Mouse (Mus musculus) liver, embryonic 15.5 days (tissue): ENCODE measurements around the gene Barx2. TPM values are rescaled to one million over a fixed set of nuclear protein-coding genes. Genes with fewer than 3 reads are reported as not detected.

ENCODE experiments used
- ATAC-seq: fragments of 200-750 bp; cut with Nextera tagmentation; 2 replicates; pipeline ENCODE4 v1.8.0; 2017; ENCODE audit warnings: moderate number of reproducible peaks, mild to moderate bottlenecking, moderate library complexity; ENCODE audit not compliant: insufficient read depth
- H3K27ac ChIP-seq: fragments of 300-500 bp; sonication (generic); replicated peaks from 2 replicates; pipeline ENCODE4 v1.5.1; 2015; ENCODE audit warnings: mild to moderate bottlenecking, inconsistent platforms
- H3K27me3 ChIP-seq: fragments of 300-500 bp; sonication (generic); 2 replicates; pipeline ENCODE4 v1.6.1; 2015; ENCODE audit warnings: mild to moderate bottlenecking, inconsistent platforms
- H3K36me3 ChIP-seq: fragments of 300-500 bp; sonication (generic); replicated peaks from 2 replicates; pipeline ENCODE4 v1.6.1; 2015; ENCODE audit warnings: moderate library complexity, mild to moderate bottlenecking, inconsistent platforms
- H3K4me1 ChIP-seq: fragments of 300-500 bp; sonication (generic); replicated peaks from 2 replicates; pipeline ENCODE4 v1.6.1; 2015; ENCODE audit warnings: inconsistent platforms
- H3K4me2 ChIP-seq: fragments of 300-500 bp; sonication (generic); 2 replicates; pipeline ENCODE4 v1.6.1; 2015; ENCODE audit warnings: moderate library complexity, mild to moderate bottlenecking, inconsistent platforms
- H3K4me3 ChIP-seq: fragments of 300-500 bp; sonication (generic); replicated peaks from 2 replicates; pipeline ENCODE4 v1.5.1; 2015; ENCODE audit warnings: mild to moderate bottlenecking, inconsistent platforms
- H3K9ac ChIP-seq: fragments of 300-500 bp; sonication (generic); 2 replicates; pipeline ENCODE4 v1.6.1; 2015; ENCODE audit warnings: moderate library complexity, mild to moderate bottlenecking, inconsistent platforms
- H3K9me3 ChIP-seq: fragments of 300-500 bp; sonication (generic); replicated peaks from 2 replicates; pipeline ENCODE4 v1.6.1; 2016; ENCODE audit warnings: inconsistent platforms
- WGBS: fragments of 180-500 bp; shearing (Covaris S2); methylation state at CpG from one replicate; pipeline ENCODE4 v1.1.7; 2015; ENCODE audit warnings: mixed read lengths; ENCODE audit not compliant: insufficient replicate concordance; 5-methylcytosine and 5-hydroxymethylcytosine counted together
- polyA plus RNA-seq: library from polyadenylated mRNA; unstranded; fragments of >200 nt; fragmentation: Nextera tagmentation; extraction: Ambion mirVana; gene quantifications from 2 replicates; pipeline ENCODE4 v1.2.1, GENCODE M21; 2015

Barx2 gene
- polyA plus RNA-seq, 1 experiment from 2014 or later, result not detected

- Histone ChIP-seq H3K4me1 (no peaks in the 10 kb centered on the region), H3K4me2 (peak overlapping the region; percentile 33; the same call in 1 of the 2 replicates), H3K27ac (no peak overlapping the region), H3K9me3 (no peaks in the 10 kb centered on the region), H3K27me3 (no peaks in the 10 kb centered on the region), H3K36me3 (no peaks in the 10 kb centered on the region), H3K9ac (no peak overlapping the region), H3K4me3 (no peak overlapping the region)
- no peak for ATAC-seq
- 14% methylated on average over 22 of the region's 22 CpGs for WGBS
These were observed 12.8 kb upstream of the Barx2 start for GRCm38 (mm10) chr9:31925830-31926624.

GRCm38 (mm10) chr9:31923529-31923928, 10.3 kb upstream of the Barx2 start:
- Histone ChIP-seq H3K27ac (no peak overlapping the region), H3K27me3 (peaks cover 15% of the 10 kb centered on the region), H3K36me3 (no peaks in the 10 kb centered on the region), H3K4me1 (no peaks in the 10 kb centered on the region), H3K9ac (no peak overlapping the region), H3K4me2 (no peak overlapping the region), H3K4me3 (no peak overlapping the region), H3K9me3 (no peaks in the 10 kb centered on the region)
- 57% methylated on average over 7 of the region's 7 CpGs for WGBS
- ATAC-seq, result no peak

- Histone ChIP-seq H3K27me3 (peaks cover 49% of the 10 kb centered on the region), H3K4me1 (no peaks in the 10 kb centered on the region), H3K9me3 (no peaks in the 10 kb centered on the region), H3K9ac (no peak overlapping the region), H3K4me2 (no peak overlapping the region), H3K4me3 (no peak overlapping the region), H3K36me3 (no peaks in the 10 kb centered on the region), H3K27ac (no peak overlapping the region)
- 18% methylated on average over 1 of the region's 1 CpGs for WGBS
- ATAC-seq, result no peak
These were observed 6.5 kb upstream of the Barx2 start for GRCm38 (mm10) chr9:31919802-31920201.

- Histone ChIP-seq H3K4me2 (no peak overlapping the region), H3K27ac (no peak overlapping the region), H3K9me3 (no peaks in the 10 kb centered on the region), H3K4me1 (peaks cover 7% of the 10 kb centered on the region; the same call in 1 of the 2 replicates), H3K27me3 (peaks cover 83% of the 10 kb centered on the region), H3K9ac (no peak overlapping the region), H3K36me3 (no peaks in the 10 kb centered on the region), H3K4me3 (no peak overlapping the region)
- whole genome bisulfite sequencing, result 10% methylated on average over 9 of the region's 9 CpGs
- no peak for ATAC-seq
These were observed 3.2 kb upstream of the Barx2 start for GRCm38 (mm10) chr9:31916421-31916820.

DNA sequence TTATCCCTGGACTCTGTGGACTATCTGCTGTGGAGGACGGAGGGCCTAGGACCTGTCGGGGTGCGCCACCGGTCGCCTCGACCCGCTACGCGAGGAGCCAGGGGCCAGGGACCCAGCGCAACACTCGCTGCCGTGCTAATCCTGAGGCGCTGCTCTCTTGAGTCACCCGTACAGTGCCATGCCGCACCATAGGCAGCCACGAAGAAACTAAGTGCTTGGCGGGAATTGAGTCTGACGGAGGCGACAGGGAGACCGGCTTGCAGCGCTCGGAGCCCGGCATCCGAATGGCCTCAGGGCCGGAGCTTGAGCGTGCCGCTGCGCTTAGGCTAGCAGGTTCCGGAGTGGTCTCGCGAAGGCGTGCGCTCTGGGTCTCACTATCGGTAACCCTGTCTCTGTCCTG, 1.6 kb upstream of the Barx2 start:
- H3K4me1 ChIP-seq, result peaks cover 7% of the 10 kb centered on the region; the same call in 1 of the 2 replicates
- H3K4me2 ChIP-seq, result no peak overlapping the region
- peaks cover 94% of the 10 kb centered on the region for H3K27me3 ChIP-seq
- H3K9ac ChIP-seq, result no peak overlapping the region
- no peaks in the 10 kb centered on the region for H3K9me3 ChIP-seq
- H3K36me3 ChIP-seq, result no peaks in the 10 kb centered on the region
- no peak for ATAC-seq
- H3K4me3 ChIP-seq, result no peak overlapping the region
- no peak overlapping the region for H3K27ac ChIP-seq
- WGBS, result 4% methylated on average over 34 of the region's 34 CpGs

DNA sequence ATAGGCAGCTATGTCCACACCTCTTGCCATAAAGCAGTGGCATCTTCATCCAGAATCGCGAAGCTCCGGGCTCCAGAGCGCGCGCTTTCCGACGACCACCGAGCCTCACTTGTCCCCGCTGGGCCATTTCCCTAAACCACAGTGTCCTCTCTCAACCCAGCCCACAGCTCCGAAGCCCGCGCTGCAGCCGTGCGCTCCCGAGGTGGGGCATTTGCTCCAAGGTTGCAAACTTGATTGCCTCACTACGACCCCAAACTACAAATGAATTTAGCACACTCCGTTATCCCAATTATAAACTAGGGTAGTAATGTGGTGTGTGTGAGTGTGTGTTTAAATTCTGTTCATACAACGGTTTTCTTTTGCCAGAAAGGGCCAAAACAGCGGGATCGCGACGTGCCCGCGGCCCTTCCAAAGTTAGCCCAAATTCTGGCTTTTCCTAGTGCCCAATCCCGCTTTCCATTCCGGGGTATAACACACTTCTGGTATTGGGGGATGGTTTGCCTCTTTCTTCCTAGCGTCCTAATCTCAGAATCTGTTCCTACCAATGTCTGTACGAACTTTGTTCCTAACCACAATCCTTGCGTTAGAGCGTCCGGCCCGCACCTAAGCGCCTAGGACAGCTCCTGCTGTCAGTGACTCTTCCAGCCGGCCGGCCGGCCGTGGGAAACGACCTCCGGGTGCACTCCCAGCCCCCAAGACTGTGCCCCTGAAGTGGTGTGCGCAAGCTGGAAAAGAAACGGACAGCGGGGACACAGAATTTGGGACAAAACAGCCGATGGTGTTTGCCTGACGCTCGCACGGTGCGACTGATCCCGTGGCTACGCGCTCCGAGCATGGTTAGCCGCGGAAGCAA, 703 bp upstream of the Barx2 start:
- Histone ChIP-seq H3K4me1 (peaks cover 7% of the 10 kb centered on the region; the same call in 1 of the 2 replicates), H3K27me3 (peaks cover 88% of the 10 kb centered on the region), H3K27ac (no peak overlapping the region), H3K4me3 (peak overlapping the region; percentile 31), H3K9me3 (no peaks in the 10 kb centered on the region), H3K4me2 (peak overlapping the region; percentile 52), H3K9ac (no peak overlapping the region), H3K36me3 (no peaks in the 10 kb centered on the region)
- ATAC-seq, result no peak
- 1% methylated on average over 54 of the region's 54 CpGs for WGBS

DNA sequence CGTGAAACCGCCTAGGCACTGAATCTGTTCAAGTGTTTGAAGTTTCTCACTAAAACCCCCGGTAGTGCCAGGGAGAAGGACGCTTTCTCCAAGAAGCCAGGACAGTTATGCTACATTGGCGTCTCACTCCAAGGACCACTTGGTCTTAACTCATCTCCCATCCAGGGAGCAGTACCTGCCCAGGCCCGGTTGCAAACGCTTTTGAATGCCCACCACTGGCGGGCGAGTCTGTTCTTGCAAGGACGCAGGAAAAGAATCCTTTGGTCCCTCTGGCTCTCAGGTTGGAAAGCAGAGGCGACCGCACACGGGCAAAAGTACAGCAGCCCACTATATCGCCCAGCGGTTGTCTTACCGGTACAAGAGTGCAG, 725 bp downstream of the Barx2 start:
- no peak overlapping the region for H3K9ac ChIP-seq
- WGBS, result 4% methylated on average over 16 of the region's 16 CpGs
- H3K27ac ChIP-seq, result no peak overlapping the region
- H3K27me3 ChIP-seq, result peaks cover 84% of the 10 kb centered on the region
- peaks cover 7% of the 10 kb centered on the region; the same call in 1 of the 2 replicates for H3K4me1 ChIP-seq
- no peaks in the 10 kb centered on the region for H3K36me3 ChIP-seq
- H3K4me2 ChIP-seq, result no peak overlapping the region
- H3K4me3 ChIP-seq, result no peak overlapping the region
- ATAC-seq, result no peak
- no peaks in the 10 kb centered on the region for H3K9me3 ChIP-seq

DNA sequence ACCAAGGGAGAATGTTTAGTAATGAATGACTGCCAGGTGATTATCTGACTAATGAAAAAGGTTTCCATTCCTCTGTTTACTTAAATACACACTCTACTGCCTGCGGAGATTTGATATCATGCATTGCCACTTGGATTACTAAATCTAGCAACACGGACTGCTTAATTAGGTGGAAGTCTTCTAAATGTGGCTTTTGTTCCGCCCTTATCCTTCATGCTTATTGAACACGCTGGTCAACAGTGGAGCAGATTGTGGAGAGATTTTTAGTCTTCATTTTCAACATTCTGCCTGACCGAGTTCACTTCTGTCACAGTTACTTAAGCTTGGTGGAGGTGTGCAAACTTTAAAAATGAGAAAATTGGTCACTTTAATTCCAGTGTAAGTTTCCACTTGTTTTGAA, 3.0 kb downstream of the Barx2 start:
- Histone ChIP-seq H3K4me1 (peaks cover 7% of the 10 kb centered on the region; the same call in 1 of the 2 replicates), H3K36me3 (no peaks in the 10 kb centered on the region), H3K4me3 (no peak overlapping the region), H3K27ac (no peak overlapping the region), H3K9ac (no peak overlapping the region), H3K27me3 (peaks cover 62% of the 10 kb centered on the region), H3K9me3 (no peaks in the 10 kb centered on the region), H3K4me2 (no peak overlapping the region)
- ATAC-seq, result no peak
- 45% methylated on average over 5 of the region's 5 CpGs for WGBS

DNA sequence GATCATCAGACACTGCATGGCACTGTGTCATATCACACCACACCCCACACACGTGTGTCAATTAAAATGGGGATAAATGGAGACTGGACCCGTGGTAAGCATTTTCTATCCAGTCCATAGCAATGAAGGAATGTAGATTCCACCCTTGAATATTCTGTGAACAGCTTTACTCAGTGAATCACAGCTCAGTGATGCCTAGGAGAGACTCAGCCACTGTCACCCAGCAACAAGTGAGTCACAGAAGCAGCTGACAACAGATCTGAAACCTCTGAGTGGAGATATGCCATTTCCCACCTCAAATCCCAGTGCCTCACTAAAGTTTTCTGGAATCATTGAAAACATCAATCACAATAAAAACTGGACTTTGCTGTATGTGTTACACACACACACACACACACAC, 11.5 kb downstream of the Barx2 start:
- WGBS, result 49% methylated on average over 2 of the region's 2 CpGs
- Histone ChIP-seq H3K36me3 (no peaks in the 10 kb centered on the region), H3K27me3 (no peaks in the 10 kb centered on the region; the same call in 1 of the 2 replicates), H3K4me3 (no peak overlapping the region), H3K4me2 (no peak overlapping the region), H3K9me3 (no peaks in the 10 kb centered on the region), H3K4me1 (no peaks in the 10 kb centered on the region), H3K27ac (no peak overlapping the region), H3K9ac (no peak overlapping the region)
- no peak for ATAC-seq

DNA sequence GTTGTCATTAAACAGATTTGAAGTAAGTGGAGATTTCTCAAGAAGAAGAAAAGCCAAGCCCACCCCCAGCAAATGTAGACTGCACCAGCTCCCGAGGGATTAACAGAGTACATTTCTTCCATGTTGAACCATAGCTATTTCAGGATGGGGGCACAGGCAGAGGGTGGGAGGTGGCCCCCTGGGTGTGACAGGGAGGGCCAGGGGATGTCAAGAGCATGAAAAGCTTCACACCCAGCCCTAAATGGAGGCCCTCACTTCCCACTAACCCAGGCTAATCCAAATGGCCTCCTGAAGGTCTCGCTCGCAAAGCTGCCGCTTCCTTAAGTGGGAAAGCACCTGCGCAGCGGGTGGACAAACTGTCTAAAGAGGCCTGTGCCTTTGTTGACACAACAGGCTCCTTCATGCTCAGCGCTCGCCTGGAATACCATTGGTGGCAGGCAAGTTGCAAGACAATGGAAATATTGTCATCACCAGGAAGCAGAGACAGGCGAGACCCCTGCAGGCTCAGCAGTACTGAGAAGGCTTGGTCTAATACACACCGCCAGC, 18.4 kb downstream of the Barx2 start:
- no peaks in the 10 kb centered on the region for H3K9me3 ChIP-seq
- H3K27me3 ChIP-seq, result no peaks in the 10 kb centered on the region
- no peak overlapping the region for H3K27ac ChIP-seq
- H3K4me1 ChIP-seq, result no peaks in the 10 kb centered on the region
- WGBS, result 58% methylated on average over 10 of the region's 10 CpGs
- no peak for ATAC-seq
- H3K4me2 ChIP-seq, result no peak overlapping the region
- no peak overlapping the region for H3K4me3 ChIP-seq
- H3K36me3 ChIP-seq, result no peaks in the 10 kb centered on the region
- no peak overlapping the region for H3K9ac ChIP-seq

GRCm38 (mm10) chr9:31888333-31888732, 24.9 kb downstream of the Barx2 start:
- Histone ChIP-seq H3K27me3 (no peaks in the 10 kb centered on the region), H3K9me3 (no peaks in the 10 kb centered on the region), H3K36me3 (no peaks in the 10 kb centered on the region), H3K4me1 (no peaks in the 10 kb centered on the region), H3K4me2 (no peak overlapping the region), H3K27ac (no peak overlapping the region), H3K4me3 (no peak overlapping the region), H3K9ac (no peak overlapping the region)
- WGBS, result 61% methylated on average over 4 of the region's 4 CpGs
- ATAC-seq, result no peak
